Mouse (Mus musculus) hematopoietic stem cell, adult 5-6 weeks (primary cell): ENCODE measurements around the gene Olfr27. TPM values are rescaled to one million over a fixed set of nuclear protein-coding genes. Genes with fewer than 3 reads are reported as not detected.

ENCODE experiments used
- ATAC-seq, 2 experiments: fragments of 125-278 bp in 1 of 2; replicated peaks in 1 of 2; 2 replicates each; pipeline ENCODE4 v1.8.0; 2016 to 2017; ENCODE audit warnings: inconsistent platforms in 2 of 2, mild to moderate bottlenecking in 2 of 2, moderate number of reproducible peaks in 2 of 2, low read depth in 1 of 2, moderate TSS enrichment in 1 of 2; ENCODE audit not compliant: low FRiP score in 2 of 2, poor library complexity in 2 of 2, severe bottlenecking in 2 of 2, insufficient read depth in 1 of 2, low TSS enrichment in 1 of 2
- total RNA-seq: library from RNA; stranded (forward); fragments of 172-1452, 232-1000 nt; gene quantifications from 2 replicates; pipeline ENCODE4 v1.2.3, GENCODE M21; 2017

Gene Olfr27
- not detected in 2 replicates for total RNA-seq

- ATAC-seq = no peak
Measured at GRCm38 (mm10) chr9:39127831-39128230, at the start of gene Olfr27. Olfr27 (plus strand) TSS chr9:39128131.

GRCm38 (mm10) chr9:39078787-39079186 is 49.1 kb upstream of the Olfr27 start, which contains the start of gene Olfr938:
Olfr938 (minus strand) TSS chr9:39078887.
- ATAC-seq = no peak

- no peak for ATAC-seq
Measured at GRCm38 (mm10) chr9:39127326-39127725, 605 bp upstream of the Olfr27 start.

GRCm38 (mm10) chr9:39152401-39152800 is 24.5 kb downstream of the Olfr27 start:
- no peak for ATAC-seq

- no peak for ATAC-seq
Measured at GRCm38 (mm10) chr9:39166004-39166403, 38.1 kb downstream of the Olfr27 start, which contains the start of gene Olfr943. Olfr943 (plus strand) TSS chr9:39166304.

Other genes starting within 250 kb of the Olfr27 start
- not detected in 2 replicates for gene Olfr930, start 198.3 kb upstream of the Olfr27 start, total RNA-seq
- gene Olfr933, start 155.8 kb upstream of the Olfr27 start, total RNA-seq = not detected in 2 replicates
- gene Olfr934, start 139.8 kb upstream of the Olfr27 start, total RNA-seq = not detected in 2 replicates
- gene Olfr935, start 128.4 kb upstream of the Olfr27 start, total RNA-seq = not detected in 2 replicates
- gene Olfr146, start 104.8 kb upstream of the Olfr27 start, total RNA-seq = not detected in 2 replicates
- not detected in 2 replicates for gene Olfr937, start 63.2 kb upstream of the Olfr27 start, total RNA-seq
- gene Olfr938, start 49.2 kb upstream of the Olfr27 start, total RNA-seq = not detected in 2 replicates
- not detected in 2 replicates for gene Olfr943, start 38.2 kb downstream of the Olfr27 start, total RNA-seq
- not detected in 2 replicates for gene Olfr944, start 73.8 kb downstream of the Olfr27 start, total RNA-seq
- not detected in 2 replicates for gene Olfr1537, start 121.9 kb downstream of the Olfr27 start, total RNA-seq
- not detected in 2 replicates for gene Olfr945, start 148.7 kb downstream of the Olfr27 start, total RNA-seq
- gene Olfr948, start 197.9 kb downstream of the Olfr27 start, total RNA-seq = not detected in 2 replicates